Mouse (Mus musculus): Measurements from ENCODE around the gene Gm28230. TPM values are rescaled to one million over a fixed set of nuclear protein-coding genes. Genes with fewer than 3 reads are reported as not detected.

Gm28230 gene
- total and polyA plus RNA-seq, 3 experiments: not detected

- Histone ChIP-seq H3K36me3 (ENCODE audit: control insufficient read depth in 1 of 2, insufficient read depth in 2 of 2, low read length in 2 of 2) (no peaks in the 10 kb centered on the region), H3K79me2 (ENCODE audit: control insufficient read depth, insufficient read depth, low read length, poor library complexity) (no peaks in the 10 kb centered on the region), H3K9ac (ENCODE audit: control insufficient read depth, low read depth, low read length, poor library complexity, severe bottlenecking) (no peak within 1 kb of the TSS), H3K4me1 (ENCODE audit: control insufficient read depth in 1 of 2, insufficient read depth in 2 of 2, low read length in 2 of 2) (no peaks in the 10 kb centered on the region), H3K27ac (ENCODE audit: control insufficient read depth, low read depth, low read length) (no peak within 1 kb of the TSS), H3K9me3 (replicated peaks; ENCODE audit: insufficient read depth, low read length) (no peaks in the 10 kb centered on the region), H3K27me3 (ENCODE audit: control insufficient read depth in 1 of 2, insufficient read depth in 2 of 2, low read length in 2 of 2) (no peaks in the 10 kb centered on the region; a peak in 2 of 4 replicates), H3K4me3 (ENCODE audit: control insufficient read depth in 1 of 2, insufficient read depth in 1 of 2, low read depth in 2 of 2, low read length in 2 of 2) (no peak within 1 kb of the TSS)
- no peak for DNase-seq (ENCODE audit: low read depth, low spot score)
- TF ChIP-seq MAFK (IDR thresholded peaks at IDR 0.05; ENCODE audit: borderline replicate concordance, low read depth, low read length): no peak
- no peak for TF ChIP-seq ZNF384 (IDR thresholded peaks at IDR 0.05; ENCODE audit: low read depth, low read length)
- no peak for TF ChIP-seq MAZ (IDR thresholded peaks at IDR 0.05; ENCODE audit: low read depth, low read length)
- no peak for TF ChIP-seq CTCF (IDR thresholded peaks at IDR 0.05 in 2 of 3, conservative IDR thresholded peaks at IDR 0.05 in 1 of 3; ENCODE audit: control insufficient read depth in 1 of 3, insufficient read depth in 1 of 3, low read depth in 2 of 3, low read length in 3 of 3, poor library complexity in 1 of 3, severe bottlenecking in 1 of 3)
- no peak for TF ChIP-seq RCOR1 (IDR thresholded peaks at IDR 0.05; ENCODE audit: low read depth, low read length)
- TF ChIP-seq MAX (IDR thresholded peaks at IDR 0.05; ENCODE audit: low read length): no peak
- TF ChIP-seq RAD21 (IDR thresholded peaks at IDR 0.05; ENCODE audit: low read depth, low read length): no peak
- TF ChIP-seq EP300 (IDR thresholded peaks at IDR 0.05; ENCODE audit: low read depth in 1 of 2, low read length in 2 of 2): no peak
- TF ChIP-seq USF1 (IDR thresholded peaks at IDR 0.05; ENCODE audit: low read depth, low read length): no peak
- TF ChIP-seq CHD1 (IDR thresholded peaks at IDR 0.05; ENCODE audit: low read depth, low read length): no peak
These were observed 28.9 kb upstream of the Gm28230 start, which contains the start of gene Hoxd9 for GRCm38 (mm10) chr2:74697567-74698121. TSS of gene Hoxd9 (plus strand) at chr2:74697727.

- no peak for DNase-seq (ENCODE audit: low read depth, low spot score)
- no peak overlapping the region for H3K27ac ChIP-seq (ENCODE audit: control insufficient read depth, low read depth, low read length)
- no peaks in the 10 kb centered on the region; a peak in 2 of 4 replicates for H3K27me3 ChIP-seq (ENCODE audit: control insufficient read depth in 1 of 2, insufficient read depth in 2 of 2, low read length in 2 of 2)
- H3K9me3 ChIP-seq (replicated peaks; ENCODE audit: insufficient read depth, low read length): no peaks in the 10 kb centered on the region
- no peak for TF ChIP-seq GATA1 (IDR thresholded peaks at IDR 0.05; ENCODE audit: low read depth, low read length)
- TF ChIP-seq MEF2A (IDR thresholded peaks at IDR 0.05; ENCODE audit: extremely low read depth, insufficient replicate concordance, low read depth, low read length, poor library complexity, severe bottlenecking): no peak
- TF ChIP-seq JUND (IDR thresholded peaks at IDR 0.05; ENCODE audit: low read depth, low read length): no peak
- TF ChIP-seq ETS1 (IDR thresholded peaks at IDR 0.05; ENCODE audit: low read depth, low read length): no peak
- no peak for TF ChIP-seq E2F4 (IDR thresholded peaks at IDR 0.05; ENCODE audit: borderline replicate concordance, low read depth, low read length)
- no peak for TF ChIP-seq TCF12 (IDR thresholded peaks at IDR 0.05; ENCODE audit: low read depth, low read length)
- no peak for TF ChIP-seq KAT2A (conservative IDR thresholded peaks at IDR 0.05; ENCODE audit: low read depth, low read length)
- TF ChIP-seq POLR2AphosphoS5 (IDR thresholded peaks at IDR 0.05; ENCODE audit: borderline replicate concordance, low read depth, low read length): no peak
- no peak for TF ChIP-seq CHD1 (IDR thresholded peaks at IDR 0.05; ENCODE audit: low read depth, low read length)
- TF ChIP-seq MAFK (IDR thresholded peaks at IDR 0.05; ENCODE audit: borderline replicate concordance, low read depth, low read length): no peak
- no peak overlapping the region for H3K9ac ChIP-seq (ENCODE audit: control insufficient read depth, low read depth, low read length, poor library complexity, severe bottlenecking)
- no peaks in the 10 kb centered on the region for H3K36me3 ChIP-seq (ENCODE audit: control insufficient read depth in 1 of 2, insufficient read depth in 2 of 2, low read length in 2 of 2)
- no peak overlapping the region for H3K4me3 ChIP-seq (ENCODE audit: control insufficient read depth in 1 of 2, insufficient read depth in 1 of 2, low read depth in 2 of 2, low read length in 2 of 2)
- H3K79me2 ChIP-seq (ENCODE audit: control insufficient read depth, insufficient read depth, low read length, poor library complexity): no peaks in the 10 kb centered on the region
- no peaks in the 10 kb centered on the region for H3K4me1 ChIP-seq (ENCODE audit: control insufficient read depth in 1 of 2, insufficient read depth in 2 of 2, low read length in 2 of 2)
These were observed 28.1 kb upstream of the Gm28230 start for GRCm38 (mm10) chr2:74698201-74699052.
